Mouse (Mus musculus) lung, embryonic 16.5 days (tissue): Measurements from ENCODE around the gene Ripk3. TPM values are rescaled to one million over a fixed set of nuclear protein-coding genes. Genes with fewer than 3 reads are reported as not detected.
"Not testable (repeated sequence)": the region's sequence is repeated elsewhere in the genome, so short reads cannot be mapped to it uniquely, and the experiment has no call there.

Experiments used
- ATAC-seq: fragments of 200-750 bp; cut with Nextera tagmentation; 2 replicates; pipeline ENCODE4 v1.8.0; 2017; ENCODE audit warnings: low read depth, mild to moderate bottlenecking, moderate library complexity
- H3K27ac ChIP-seq: fragments of 300-500 bp; sonication (generic); 2 replicates; pipeline ENCODE4 v1.5.1; 2014; ENCODE audit warnings: mild to moderate bottlenecking, control low read depth, low read length
- H3K27me3 ChIP-seq: fragments of 300-500 bp; sonication (generic); 2 replicates; pipeline ENCODE4 v1.6.1; 2014; ENCODE audit warnings: low read depth, low read length, mixed read lengths; ENCODE audit not compliant: control insufficient read depth, insufficient read depth
- H3K36me3 ChIP-seq: fragments of 300-500 bp; sonication (generic); 2 replicates; pipeline ENCODE4 v1.6.1; 2014; ENCODE audit warnings: low read length; ENCODE audit not compliant: control insufficient read depth, insufficient read depth
- H3K4me1 ChIP-seq: fragments of 300-500 bp; sonication (generic); replicated peaks from 2 replicates; pipeline ENCODE4 v1.6.1; 2014; ENCODE audit warnings: low read length, mixed read lengths; ENCODE audit not compliant: control insufficient read depth, insufficient read depth
- H3K4me2 ChIP-seq: fragments of 300-500 bp; sonication (generic); 2 replicates; pipeline ENCODE4 v1.6.1; 2014; ENCODE audit warnings: low read depth, low read length, control low read depth
- H3K4me3 ChIP-seq: fragments of 300-500 bp; sonication (generic); 2 replicates; pipeline ENCODE4 v1.5.1; 2014; ENCODE audit warnings: mild to moderate bottlenecking, low read length, control low read depth
- H3K9ac ChIP-seq: fragments of 300-500 bp; sonication (generic); 2 replicates; pipeline ENCODE4 v1.6.1; 2014; ENCODE audit warnings: low read length, control low read depth
- H3K9me3 ChIP-seq: fragments of 300-500 bp; sonication (generic); 2 replicates; pipeline ENCODE4 v1.6.1; 2016; ENCODE audit warnings: low read length; ENCODE audit not compliant: control insufficient read depth
- WGBS: fragments of 180-500 bp; shearing (Covaris S2); extraction: QIAGEN DNeasy Blood & Tissue Kit; methylation state at CpG from one replicate; pipeline ENCODE4 v1.1.7; 2014; 5-methylcytosine and 5-hydroxymethylcytosine counted together
- polyA plus RNA-seq: library from polyadenylated mRNA; unstranded; fragments of >200 nt; fragmentation: Nextera tagmentation; extraction: Ambion mirVana; gene quantifications from 2 replicates; pipeline ENCODE4 v1.2.1, GENCODE M21; 2015

The Ripk3 gene
- polyA plus RNA-seq, 1 experiment from 2014 or later: 40.8 TPM

- no peak overlapping the region for H3K9ac ChIP-seq
- peaks cover 9% of the 10 kb centered on the region; the same call in 1 of the 2 replicates for H3K27me3 ChIP-seq
- no peak overlapping the region for H3K4me2 ChIP-seq
- 73% methylated on average over 6 of the region's 6 CpGs for WGBS
- no peak overlapping the region for H3K4me3 ChIP-seq
- 0 out of 2 replicates have a peak, but pooled peaks cover 2% of the 10 kb centered on the region for H3K4me1 ChIP-seq
- no peak for ATAC-seq
- no peaks in the 10 kb centered on the region for H3K36me3 ChIP-seq
- no peak overlapping the region for H3K27ac ChIP-seq
- no peaks in the 10 kb centered on the region for H3K9me3 ChIP-seq
Observed at GRCm38 (mm10) chr14:55768555-55768954, 20.1 kb downstream of the Ripk3 start.

GRCm38 (mm10) chr14:55767519-55768414 is 20.9 kb downstream of the Ripk3 start:
- WGBS: 14% methylated on average over 52 of the region's 52 CpGs
- peaks cover 10% of the 10 kb centered on the region for H3K4me1 ChIP-seq
- no peaks in the 10 kb centered on the region for H3K36me3 ChIP-seq
- ATAC-seq: peak; percentile 62
- peak overlapping the region; percentile 55 for H3K4me2 ChIP-seq
- H3K27ac ChIP-seq: no peak overlapping the region
- peaks cover 9% of the 10 kb centered on the region; the same call in 1 of the 2 replicates for H3K27me3 ChIP-seq
- H3K9ac ChIP-seq: peak overlapping the region; percentile 63
- no peaks in the 10 kb centered on the region for H3K9me3 ChIP-seq
- H3K4me3 ChIP-seq: peak overlapping the region; percentile 34

GRCm38 (mm10) chr14:55765696-55766095 is 23.0 kb downstream of the Ripk3 start, which contains the start of gene Ltb4r1:
Ltb4r1 (plus strand) TSS chr14:55765962.
- H3K4me1 ChIP-seq: peaks cover 14% of the 10 kb centered on the region
- H3K9me3 ChIP-seq: no peaks in the 10 kb centered on the region
- no peak within 1 kb of the TSS for H3K4me3 ChIP-seq
- ATAC-seq: no peak
- no peaks in the 10 kb centered on the region for H3K36me3 ChIP-seq
- no peak within 1 kb of the TSS for H3K9ac ChIP-seq
- no peak within 1 kb of the TSS for H3K27ac ChIP-seq
- no peak within 1 kb of the TSS for H3K4me2 ChIP-seq
- 60% methylated on average over 4 of the region's 4 CpGs for WGBS
- H3K27me3 ChIP-seq: peaks cover 17% of the 10 kb centered on the region

GRCm38 (mm10) chr14:55763166-55763565 is 25.5 kb downstream of the Ripk3 start:
- H3K36me3 ChIP-seq: no peaks in the 10 kb centered on the region
- 44% methylated on average over 7 of the region's 7 CpGs for WGBS
- 0 out of 2 replicates have a peak, but pooled peaks have one; percentile 16 for ATAC-seq
- H3K4me1 ChIP-seq: peaks cover 17% of the 10 kb centered on the region
- H3K9me3 ChIP-seq: no peaks in the 10 kb centered on the region
- peaks cover 14% of the 10 kb centered on the region for H3K27me3 ChIP-seq
- H3K4me2 ChIP-seq: no peak overlapping the region
- H3K9ac ChIP-seq: peak overlapping the region; percentile 37; the same call in 1 of the 2 replicates
- 0 out of 2 replicates have a peak overlapping the region, but pooled peaks have one; percentile 9 for H3K27ac ChIP-seq
- no peak overlapping the region for H3K4me3 ChIP-seq

GRCm38 (mm10) chr14:55762001-55762821 is 26.5 kb downstream of the Ripk3 start:
- ATAC-seq: peak; percentile 73
- Histone ChIP-seq H3K9ac (peak overlapping the region; percentile 76), H3K4me1 (peaks cover 14% of the 10 kb centered on the region), H3K4me2 (peak overlapping the region; percentile 94), H3K4me3 (peak overlapping the region; percentile 54), H3K27ac (no peak overlapping the region), H3K36me3 (no peaks in the 10 kb centered on the region), H3K9me3 (no peaks in the 10 kb centered on the region), H3K27me3 (peaks cover 13% of the 10 kb centered on the region)
- WGBS: under 1% methylated on average over 74 of the region's 77 CpGs

GRCm38 (mm10) chr14:55761163-55761562 is 27.5 kb downstream of the Ripk3 start, which contains the start of gene Ltb4r2:
Ltb4r2 (plus strand) TSS chr14:55761428.
- ATAC-seq: no peak
- Histone ChIP-seq H3K4me2 (peak within 1 kb of the TSS; percentile 94), H3K27me3 (peaks cover 11% of the 10 kb centered on the region), H3K4me3 (peak within 1 kb of the TSS; percentile 54), H3K4me1 (peaks cover 14% of the 10 kb centered on the region), H3K9ac (peak within 1 kb of the TSS; percentile 76), H3K27ac (no peak within 1 kb of the TSS), H3K36me3 (no peaks in the 10 kb centered on the region), H3K9me3 (no peaks in the 10 kb centered on the region)
- WGBS: 66% methylated on average over 6 of the region's 6 CpGs

GRCm38 (mm10) chr14:55760156-55760555 is 28.5 kb downstream of the Ripk3 start:
- Histone ChIP-seq H3K4me3 (peak overlapping the region; percentile 29), H3K4me2 (peak overlapping the region; percentile 55), H3K27me3 (peaks cover 11% of the 10 kb centered on the region), H3K4me1 (peaks cover 14% of the 10 kb centered on the region)
- H3K27ac ChIP-seq, H3K36me3 ChIP-seq, H3K9me3 ChIP-seq, H3K9ac ChIP-seq, ATAC-seq: not testable (repeated sequence)
- 0% methylated on average over 6 of the region's 6 CpGs for WGBS

GRCm38 (mm10) chr14:55758363-55758784 is 30.3 kb downstream of the Ripk3 start, which contains the start of gene Cideb:
Cideb (minus strand) TSS chr14:55758458.
- Histone ChIP-seq H3K9me3 (no peaks in the 10 kb centered on the region), H3K27ac (no peak within 1 kb of the TSS), H3K4me2 (peak within 1 kb of the TSS; percentile 39; the same call in 1 of the 2 replicates), H3K27me3 (peaks cover 8% of the 10 kb centered on the region), H3K36me3 (peaks cover 23% of the 10 kb centered on the region), H3K4me1 (peaks cover 13% of the 10 kb centered on the region), H3K4me3 (peak within 1 kb of the TSS; percentile 10; the same call in 1 of the 2 replicates), H3K9ac (peak within 1 kb of the TSS; percentile 1; the same call in 1 of the 2 replicates)
- 10% methylated on average over 8 of the region's 8 CpGs for WGBS
- 0 out of 2 replicates have a peak, but pooled peaks have one; percentile 13 for ATAC-seq
